Mouse (Mus musculus) megakaryocyte-erythroid progenitor cell, adult 5-6 weeks (primary cell): Measurements from ENCODE around the gene Rsph14. TPM values are rescaled to one million over a fixed set of nuclear protein-coding genes. Genes with fewer than 3 reads are reported as not detected.

Source experiments
- ATAC-seq: replicated peaks from 2 replicates; pipeline ENCODE4 v1.8.0; 2016; ENCODE audit warnings: mild to moderate bottlenecking, inconsistent platforms; ENCODE audit not compliant: severe bottlenecking, poor library complexity, low FRiP score, low TSS enrichment
- total RNA-seq, 2 experiments: library from RNA; stranded (forward) in 1 of 2; stranded (reverse) in 1 of 2; fragments of 200-1000, 215-1000 nt in 1 of 2; fragments of >200 nt in 1 of 2; fragmentation: Nextera tagmentation in 1 of 2; gene quantifications; 2 replicates each; pipeline ENCODE4 v1.2.3; 2014 to 2017

The Rsph14 gene
- total RNA-seq, 2 experiments from 2014 or later = not detected

DNA sequence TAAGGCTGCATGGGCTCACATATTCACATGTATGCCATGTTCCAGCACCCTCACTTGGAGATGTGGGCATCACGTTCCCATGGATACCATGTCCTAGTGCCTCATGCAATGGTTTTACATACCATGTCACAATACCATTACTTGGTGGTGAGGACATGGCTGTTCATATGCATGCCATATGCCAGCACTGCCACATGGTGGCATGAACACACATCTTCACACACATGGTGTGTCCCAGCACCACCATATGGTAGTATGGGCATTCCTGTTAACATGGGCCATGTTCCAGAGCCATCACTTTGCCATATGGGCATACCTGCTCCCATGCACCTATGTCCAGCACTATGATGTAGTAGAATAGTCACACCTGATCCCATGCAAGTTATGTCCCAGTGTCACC, 91.6 kb downstream of the Rsph14 start:
- no peak for ATAC-seq

DNA sequence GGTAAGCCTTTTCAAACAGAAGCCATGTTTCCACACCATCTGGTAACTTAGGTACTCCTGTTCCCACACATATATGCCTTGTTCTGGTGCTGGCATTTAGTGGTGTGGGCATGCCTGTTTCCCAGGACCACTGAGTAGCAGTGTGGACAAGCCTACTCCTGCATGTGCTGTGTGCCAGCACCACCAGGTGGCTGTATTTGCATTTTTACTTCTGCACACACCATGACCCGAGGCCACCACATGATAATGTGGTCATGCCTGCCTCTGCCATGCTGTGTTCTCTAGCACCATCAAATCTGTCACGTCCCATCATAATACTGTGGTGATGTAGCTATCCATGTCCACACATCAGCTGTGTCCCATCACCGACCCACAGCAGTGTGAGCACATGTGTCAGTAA, 93.1 kb downstream of the Rsph14 start:
- no peak for ATAC-seq

DNA sequence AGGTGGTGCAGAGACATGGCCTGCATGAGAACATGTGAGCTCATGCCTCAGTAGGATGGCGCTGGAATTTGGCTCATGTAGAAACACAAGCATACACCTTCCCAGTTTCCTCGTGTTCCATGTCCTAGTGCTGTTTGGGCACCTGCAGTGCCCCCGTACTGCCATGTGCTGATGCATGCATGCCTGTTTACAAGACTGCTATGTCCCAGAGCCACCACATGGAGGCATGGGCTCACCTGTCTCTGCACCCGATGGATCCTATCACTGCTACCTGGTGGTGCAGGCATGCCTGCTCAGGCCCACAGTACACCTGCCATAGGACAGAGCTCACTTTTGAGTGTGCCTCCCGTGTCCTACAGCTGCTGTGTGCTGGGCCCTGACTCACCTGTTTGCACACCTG, 94.0 kb downstream of the Rsph14 start:
- no peak for ATAC-seq

DNA sequence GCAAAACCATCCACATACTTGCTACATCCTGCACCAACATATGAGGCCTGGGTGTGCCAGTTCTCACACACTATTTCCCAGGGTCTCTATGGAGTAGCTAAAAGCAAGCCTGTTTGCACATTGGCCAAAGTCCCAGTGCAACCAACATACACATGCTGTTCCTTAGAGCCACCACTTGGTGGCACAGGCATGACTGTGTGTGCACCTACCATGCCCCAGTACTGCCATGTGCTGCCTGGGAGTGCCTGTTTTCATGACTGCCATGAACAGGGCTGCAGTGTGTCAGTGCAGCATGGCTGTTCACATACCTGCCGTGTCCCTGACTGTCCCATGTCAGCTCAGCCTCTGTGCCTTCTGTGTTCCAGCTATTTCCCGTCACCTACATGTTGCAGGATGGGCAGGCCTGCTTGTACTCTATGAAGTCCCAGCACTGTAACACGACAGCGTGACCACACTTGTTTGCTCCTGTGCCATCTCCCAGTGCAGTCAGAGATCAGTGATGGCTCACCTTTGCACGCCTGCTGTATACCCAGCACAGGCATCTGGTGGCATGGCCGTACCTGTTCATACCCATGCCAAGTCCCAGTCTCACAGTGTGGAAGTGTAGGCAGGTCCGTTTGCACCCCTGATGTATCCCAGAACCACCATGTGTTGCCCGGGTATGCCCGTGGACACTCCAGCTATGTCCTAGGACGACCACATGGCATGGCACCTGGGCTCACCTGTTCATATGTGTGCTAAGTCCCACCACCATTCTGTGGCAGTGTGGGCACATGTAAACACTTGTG, 95.2 kb downstream of the Rsph14 start:
- ATAC-seq = peak; percentile 76

DNA sequence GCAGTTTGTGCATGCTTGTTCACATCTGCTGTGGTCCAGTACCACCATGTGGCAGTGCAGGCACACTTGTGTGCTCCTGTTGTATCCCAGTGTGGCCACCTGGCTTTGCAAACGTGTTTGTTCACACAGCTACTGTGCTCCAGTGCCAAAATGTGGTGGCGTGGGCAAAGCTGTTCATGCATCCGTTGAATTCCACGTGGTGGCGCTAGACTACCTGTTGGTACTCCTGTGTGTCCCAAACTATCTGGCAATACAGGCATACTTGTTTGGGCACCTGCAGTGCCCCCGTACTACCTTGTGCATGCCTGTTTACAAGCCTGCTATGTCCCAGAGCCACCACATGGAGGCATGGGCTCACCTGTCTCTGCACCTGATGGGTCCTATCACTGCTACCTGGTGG, 97.4 kb downstream of the Rsph14 start:
- peak; percentile 40; the same call in 1 of the 2 replicates for ATAC-seq

DNA sequence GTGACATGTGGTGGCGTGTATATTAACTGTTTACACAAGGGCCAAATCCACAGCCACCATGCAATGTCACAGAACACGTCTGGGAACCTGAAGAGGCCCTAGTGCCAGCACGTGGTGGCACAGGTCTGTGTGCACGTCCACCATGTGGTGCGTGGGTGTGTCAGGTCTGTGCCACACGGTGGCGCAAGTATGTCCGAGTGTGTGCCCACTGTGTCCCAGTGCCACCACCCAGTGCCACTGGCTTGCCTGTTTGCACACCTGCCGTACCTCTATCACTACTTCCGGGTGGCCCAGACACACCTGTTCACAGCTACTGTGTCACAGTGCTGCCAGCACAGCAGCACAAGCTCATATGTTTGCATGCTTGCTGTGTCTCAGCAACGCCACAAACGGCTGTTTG, 97.9 kb downstream of the Rsph14 start:
- no peak for ATAC-seq

DNA sequence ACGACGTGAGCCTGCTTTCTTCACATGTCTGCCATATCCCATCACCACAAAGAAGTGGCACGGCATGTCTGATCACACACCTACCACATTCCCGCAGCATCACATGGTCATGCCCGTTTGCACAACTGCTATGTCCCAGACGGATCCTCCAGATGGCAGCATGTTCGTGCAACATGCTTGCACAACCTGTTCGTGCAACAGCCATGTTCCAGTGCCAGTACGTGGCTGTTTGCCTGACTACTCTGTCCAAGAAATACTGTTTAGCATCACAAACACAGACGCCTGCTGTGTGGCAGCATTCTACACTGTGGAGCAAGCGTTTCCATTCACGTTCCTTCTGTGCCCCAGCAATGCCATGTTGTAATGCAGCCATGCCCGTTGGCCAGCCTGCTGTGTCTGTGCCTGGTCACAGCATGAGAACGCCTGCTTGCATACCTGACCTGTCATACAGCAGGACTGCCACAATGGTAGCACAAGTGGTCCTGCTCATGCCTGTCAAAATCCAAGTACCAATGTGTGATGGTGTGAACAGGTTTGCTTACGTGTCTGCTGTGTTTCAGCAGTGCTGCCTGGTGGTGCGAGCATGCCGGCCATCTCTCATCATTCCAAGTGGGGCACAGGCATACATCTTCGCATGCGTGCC, 98.7 kb downstream of the Rsph14 start:
- ATAC-seq = no peak

DNA sequence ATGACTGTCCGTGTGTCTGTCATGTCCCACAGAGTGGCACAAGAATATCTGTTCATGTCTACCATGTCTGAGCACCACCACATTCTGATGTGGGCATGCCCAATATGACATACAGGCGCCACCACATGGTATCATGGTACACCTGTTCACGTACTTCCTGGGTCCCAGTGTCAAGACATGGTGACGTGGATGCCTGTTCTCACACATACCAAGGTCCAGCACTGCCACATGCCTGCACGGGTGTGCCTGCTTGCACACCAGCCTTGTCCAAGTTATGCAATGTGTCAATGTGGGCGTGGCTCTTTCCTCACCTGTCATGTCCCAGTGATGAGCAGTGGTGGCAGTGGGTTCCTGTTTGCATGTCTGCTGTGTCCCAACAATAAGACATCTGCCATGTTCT, 99.9 kb downstream of the Rsph14 start:
- ATAC-seq = no peak

DNA sequence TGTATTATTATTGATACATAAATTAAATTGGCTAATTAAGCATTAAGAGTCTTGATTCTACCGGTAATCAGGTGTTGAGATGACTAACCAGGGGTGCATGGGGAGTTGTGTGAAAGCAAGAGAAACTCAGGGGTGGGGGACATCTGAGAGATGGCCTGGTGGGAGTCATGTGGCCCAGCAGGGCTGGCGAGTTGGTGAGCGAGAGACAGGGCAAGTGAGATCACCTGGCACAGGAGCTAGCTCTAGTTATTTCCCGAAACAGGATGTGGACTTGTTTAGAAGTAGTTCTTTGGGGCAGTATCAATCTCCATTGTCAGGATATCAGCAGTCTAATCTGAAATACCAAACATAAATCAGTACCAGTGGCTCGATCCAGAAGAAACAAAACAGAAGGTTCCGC, 100.8 kb downstream of the Rsph14 start:
- ATAC-seq = no peak

DNA sequence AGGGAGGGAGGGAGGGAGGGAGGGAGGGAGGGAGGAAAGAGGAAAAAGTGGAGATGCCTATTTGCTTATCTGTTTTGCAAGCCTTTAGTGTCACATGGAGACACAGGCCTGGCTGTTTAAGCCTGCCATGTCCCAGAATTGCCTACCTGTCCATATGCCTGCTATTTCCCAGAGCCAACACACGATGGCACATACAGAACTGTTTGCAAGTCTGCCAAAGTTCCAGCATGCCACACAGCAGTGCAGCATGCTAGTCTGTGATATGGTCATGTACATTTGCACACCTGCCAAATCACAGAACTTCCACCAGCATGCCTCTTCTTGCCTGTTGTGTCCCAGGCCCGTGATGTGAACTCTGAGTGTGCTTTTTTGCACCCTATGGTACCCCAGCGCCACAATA, 101.8 kb downstream of the Rsph14 start:
- no peak for ATAC-seq

DNA sequence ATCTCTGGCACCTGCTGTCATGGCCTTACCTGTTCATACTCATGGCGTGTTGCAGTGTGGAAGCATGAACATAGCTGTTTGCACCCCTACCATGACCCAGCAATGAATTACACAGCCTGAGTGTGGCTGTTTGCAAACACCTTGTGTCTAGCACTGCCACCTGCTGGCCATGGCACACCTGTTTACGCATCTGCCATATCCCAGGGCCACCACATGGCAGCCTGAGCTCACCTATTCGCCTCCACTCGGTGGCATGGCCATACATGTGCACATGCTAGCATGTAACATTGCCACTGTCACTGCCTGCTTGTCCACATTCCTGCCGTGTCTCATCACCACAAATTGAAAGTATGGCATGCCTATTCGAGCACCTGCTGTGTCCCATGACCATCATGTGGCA, 102.8 kb downstream of the Rsph14 start:
- 0 out of 2 replicates have a peak, but pooled peaks have one; percentile 43 for ATAC-seq

DNA sequence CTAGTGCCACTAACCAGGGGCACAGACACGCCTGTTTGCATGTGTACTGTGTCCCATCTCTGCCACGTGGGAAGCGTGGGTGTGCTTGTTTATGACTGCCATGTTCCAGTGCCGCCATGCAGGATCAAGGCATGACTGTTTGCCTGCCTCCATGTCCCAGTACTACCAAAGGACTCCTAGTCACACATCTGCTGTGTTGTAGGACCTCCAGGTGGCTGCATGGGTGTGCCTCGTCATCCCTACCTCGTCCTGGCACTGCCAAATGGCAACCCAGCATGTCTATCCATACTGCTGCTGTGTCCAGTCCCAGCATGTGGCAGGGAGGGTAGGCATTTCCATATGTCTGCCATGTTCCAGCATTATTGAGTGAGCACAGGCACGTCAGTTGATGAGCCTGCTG, 104.1 kb downstream of the Rsph14 start:
- ATAC-seq = no peak

DNA sequence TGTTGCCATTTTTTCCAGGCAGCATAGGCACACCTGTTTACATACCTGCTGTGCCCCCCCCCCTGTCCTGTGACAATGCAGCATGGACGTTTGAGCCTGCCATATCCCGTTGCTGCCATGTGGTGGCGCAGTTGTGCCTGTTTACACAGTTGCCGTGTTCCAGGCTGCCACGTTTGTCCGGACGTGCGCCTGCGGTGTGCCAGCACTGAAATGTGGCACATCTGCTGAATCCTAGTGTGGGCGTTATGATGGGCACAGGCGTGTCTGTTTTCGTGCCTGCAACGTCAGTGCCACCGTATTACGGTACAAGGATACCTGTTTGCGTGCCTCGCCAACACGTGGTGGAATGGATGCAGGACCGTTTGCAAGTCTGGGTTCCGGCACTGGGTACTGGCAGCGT, 107.1 kb downstream of the Rsph14 start:
- ATAC-seq = peak; percentile 51

DNA sequence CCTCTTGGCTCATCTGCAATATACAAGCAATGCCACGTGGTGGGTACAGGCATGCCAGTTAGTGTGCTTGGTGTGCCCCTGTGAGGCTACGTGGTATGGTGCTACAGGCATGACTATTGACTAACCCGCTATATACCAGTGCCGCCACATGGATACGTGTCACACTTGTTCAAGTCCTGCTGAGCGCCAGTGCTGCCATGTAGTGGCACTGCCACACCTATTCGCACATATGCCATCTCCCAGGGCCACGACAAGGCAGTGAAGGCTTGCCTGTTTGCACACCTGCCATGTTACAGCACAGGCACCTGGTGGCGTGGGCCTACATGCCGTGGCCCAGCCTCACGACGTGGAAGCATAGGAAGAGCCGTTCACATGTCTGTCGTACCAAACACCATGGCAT, 108.1 kb downstream of the Rsph14 start:
- no peak for ATAC-seq

DNA sequence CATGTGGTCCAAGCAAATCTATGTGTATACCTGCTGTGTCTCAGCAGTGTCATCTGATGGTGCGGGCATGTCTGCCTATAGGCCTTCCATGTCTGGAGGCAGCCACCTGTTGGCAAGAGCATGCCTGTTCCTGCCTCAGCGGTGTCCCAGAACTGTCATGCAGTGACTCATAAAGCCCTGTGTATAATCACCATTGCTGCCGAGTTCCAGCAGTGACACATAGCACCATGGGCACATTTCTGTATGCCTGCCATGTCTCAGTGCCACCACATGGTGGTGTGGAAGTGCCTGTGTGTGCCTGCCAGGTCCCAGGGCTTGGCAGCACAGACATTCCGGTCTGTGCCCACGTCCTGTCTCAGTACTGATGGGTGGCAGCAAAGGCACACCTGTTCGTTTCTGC, 109.6 kb downstream of the Rsph14 start:
- peak; percentile 76 for ATAC-seq

DNA sequence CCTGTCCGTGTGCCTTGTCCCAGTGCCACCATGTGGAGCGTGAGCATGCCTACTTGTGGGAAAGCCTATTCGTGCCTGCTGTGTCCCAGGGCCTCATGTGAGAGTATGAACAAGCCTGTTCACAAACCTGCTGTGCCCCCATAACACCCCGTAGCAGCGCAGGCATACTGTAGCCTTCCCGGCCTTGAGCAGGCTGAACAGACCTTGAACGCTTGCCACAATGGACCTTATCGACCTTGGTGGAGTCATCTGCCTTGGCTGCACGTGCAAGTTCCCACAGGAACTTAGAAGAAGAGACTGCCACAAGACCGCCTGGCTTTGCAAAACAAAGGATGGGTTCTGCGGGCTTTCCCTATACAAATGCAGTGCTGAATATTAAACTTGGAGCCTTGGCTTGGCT, 110.8 kb downstream of the Rsph14 start:
- no peak for ATAC-seq

DNA sequence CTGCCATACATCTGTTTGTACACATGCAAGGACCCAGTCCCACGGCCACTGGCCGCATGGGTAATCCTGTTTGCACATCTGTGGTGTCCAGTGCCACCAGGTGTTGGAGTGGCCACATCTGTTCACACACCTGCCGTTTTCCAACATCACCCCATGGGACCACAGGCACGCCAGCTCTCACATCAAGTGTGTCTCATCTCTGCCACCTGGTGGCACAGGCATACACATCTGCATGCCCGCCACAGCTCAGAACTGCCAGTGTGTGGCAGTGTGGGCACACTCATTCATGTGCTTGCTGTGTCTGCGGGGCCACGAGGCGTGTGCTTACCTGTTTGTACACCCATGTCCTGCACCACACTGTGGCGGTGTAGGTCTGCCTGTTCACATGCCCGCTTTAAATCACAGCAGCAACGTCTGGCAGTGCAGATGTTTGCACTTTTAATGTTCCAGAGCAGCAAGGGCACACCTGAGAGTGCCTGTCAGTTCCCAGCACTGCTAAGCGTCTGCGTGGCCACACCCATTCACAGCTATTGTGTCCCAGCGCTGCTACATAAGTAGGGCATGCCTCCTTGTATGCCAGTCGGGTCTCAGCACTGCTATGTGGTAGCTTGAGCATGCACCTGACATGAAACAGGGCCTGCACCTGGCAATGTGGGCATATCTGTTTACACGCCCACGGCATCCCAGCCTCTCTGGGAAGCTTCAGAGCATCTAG, 111.4 kb downstream of the Rsph14 start:
- ATAC-seq = peak; percentile 90

DNA sequence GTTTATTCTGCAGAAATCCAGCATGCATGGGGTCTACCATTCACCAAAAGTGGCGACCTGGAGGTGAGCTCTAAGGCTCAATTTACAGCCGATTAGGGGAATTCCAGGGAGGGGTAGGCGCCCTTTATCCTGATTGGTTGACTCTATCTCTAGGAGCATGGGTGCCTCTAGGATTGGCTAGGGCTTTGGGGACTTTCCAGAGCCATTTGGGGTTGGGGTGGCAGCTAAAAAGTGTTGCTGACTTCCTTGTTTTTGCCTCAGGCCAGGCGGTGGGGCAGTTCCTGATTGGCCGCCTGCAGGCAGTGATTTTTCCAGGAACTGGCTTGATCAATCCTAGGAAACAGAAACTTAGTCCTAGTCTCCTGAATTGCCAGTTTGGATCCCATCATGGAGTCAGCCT, 113.1 kb downstream of the Rsph14 start:
- ATAC-seq = no peak

DNA sequence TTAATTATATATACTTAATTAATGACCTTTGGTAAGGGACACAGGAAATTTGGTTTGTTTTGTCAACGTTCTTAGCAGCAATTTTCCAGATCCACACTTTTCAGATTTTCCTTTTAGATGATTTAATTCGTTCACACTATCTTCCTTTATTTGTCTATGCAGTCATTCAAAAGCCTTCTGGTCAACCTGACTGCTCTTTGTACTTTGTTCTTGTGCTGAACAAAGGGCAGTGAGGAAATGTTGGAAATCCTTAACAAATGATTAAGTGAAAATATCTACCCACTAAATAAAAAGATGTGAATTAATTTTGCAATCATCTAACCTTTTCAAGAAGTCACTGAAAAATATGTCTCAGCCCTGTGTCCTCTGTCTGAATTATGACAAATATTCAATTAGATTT, 124.0 kb downstream of the Rsph14 start:
- ATAC-seq = no peak
